Mouse (Mus musculus) olfactory bulb, adult 2 months (tissue): ENCODE results near the gene Mrc1. TPM values are rescaled to one million over a fixed set of nuclear protein-coding genes. Genes with fewer than 3 reads are reported as not detected.

Source experiments
- H3K27ac ChIP-seq: fragments of 200-500 bp; 2 replicates; pipeline ENCODE4 v1.5.1; 2012; ENCODE audit warnings: low read depth, low read length; ENCODE audit not compliant: insufficient read depth
- H3K4me1 ChIP-seq: fragments of 200-500 bp; 2 replicates; pipeline ENCODE4 v1.6.1; 2012; ENCODE audit warnings: low read length; ENCODE audit not compliant: control insufficient read depth, insufficient read depth
- H3K4me3 ChIP-seq: fragments of 200-500 bp; 2 replicates; pipeline ENCODE4 v1.5.1; 2012; ENCODE audit warnings: mild to moderate bottlenecking, low read depth, low read length, moderate library complexity; ENCODE audit not compliant: insufficient read depth
- CTCF ChIP-seq: fragments of 200-500 bp; IDR thresholded peaks from 2 replicates; pipeline ENCODE4 v1.5.1; 2012; ENCODE audit warnings: low read depth, mild to moderate bottlenecking, low read length, moderate library complexity; ENCODE audit not compliant: insufficient read depth
- POLR2A ChIP-seq: fragments of 200-500 bp; IDR thresholded peaks from 2 replicates; pipeline ENCODE4 v1.6.1; 2012; ENCODE audit warnings: mild to moderate bottlenecking, low read depth, low read length, moderate library complexity; ENCODE audit not compliant: insufficient read depth
- WGBS: fragments of 180-500 bp; shearing (Covaris S2); methylation state at CpG from one replicate; pipeline ENCODE4 v1.1.7; 2018; 5-methylcytosine and 5-hydroxymethylcytosine counted together
- polyA plus RNA-seq: library from polyadenylated mRNA; stranded (reverse); fragments of >200 nt; gene quantifications from 2 replicates; pipeline ENCODE4 v1.2.4, GENCODE M21; 2012; ENCODE audit warnings: low replicate concordance; ENCODE audit not compliant: missing spikeins, insufficient read depth, insufficient read length

Mrc1 gene
- polyA plus RNA-seq, 1 experiment = not detected

- TF ChIP-seq CTCF (no peak), POLR2A (no peak)
- 97% methylated on average over 5 of the region's 5 CpGs for WGBS
- H3K4me1 ChIP-seq = no peaks in the 10 kb centered on the region
Observed at GRCm38 (mm10) chr2:14235319-14235718, 6.1 kb downstream of the Mrc1 start.

GRCm38 (mm10) chr2:14236920-14237319 lies 7.7 kb downstream of the Mrc1 start:
- WGBS = 94% methylated on average over 4 of the region's 4 CpGs
- H3K4me3 ChIP-seq = no peak overlapping the region
- no peak overlapping the region for H3K27ac ChIP-seq
- no peak for TF ChIP-seq POLR2A
- TF ChIP-seq CTCF = no peak
- no peaks in the 10 kb centered on the region for H3K4me1 ChIP-seq

More at GRCm38 (mm10) chr2:14235319-14235718, 6.1 kb downstream of the Mrc1 start:
- Histone ChIP-seq H3K4me3 (no peak overlapping the region), H3K27ac (no peak overlapping the region)

GRCm38 (mm10) chr2:14237723-14238122 lies 8.5 kb downstream of the Mrc1 start:
- H3K4me3 ChIP-seq = no peak overlapping the region
- TF ChIP-seq POLR2A (no peak), CTCF (no peak)
- no peak overlapping the region for H3K27ac ChIP-seq
- no peaks in the 10 kb centered on the region for H3K4me1 ChIP-seq
- WGBS = 35% methylated on average over 4 of the region's 4 CpGs

- Histone ChIP-seq H3K4me1 (no peaks in the 10 kb centered on the region), H3K4me3 (no peak overlapping the region), H3K27ac (no peak overlapping the region)
- TF ChIP-seq CTCF (no peak), POLR2A (no peak)
- 83% methylated on average over 5 of the region's 5 CpGs for WGBS
Observed at GRCm38 (mm10) chr2:14239151-14239550, 10.0 kb downstream of the Mrc1 start.

GRCm38 (mm10) chr2:14244157-14244556 lies 15.0 kb downstream of the Mrc1 start:
- H3K4me1 ChIP-seq = no peaks in the 10 kb centered on the region
- H3K4me3 ChIP-seq = no peak overlapping the region
- no peak overlapping the region for H3K27ac ChIP-seq
- TF ChIP-seq CTCF (no peak), POLR2A (no peak)
- 88% methylated on average over 5 of the region's 5 CpGs for WGBS

- TF ChIP-seq CTCF = no peak
- no peak for TF ChIP-seq POLR2A
- H3K4me1 ChIP-seq = no peaks in the 10 kb centered on the region
- no peak overlapping the region for H3K4me3 ChIP-seq
- 85% methylated on average over 2 of the region's 2 CpGs for WGBS
- no peak overlapping the region for H3K27ac ChIP-seq
Observed at GRCm38 (mm10) chr2:14244668-14245067, 15.5 kb downstream of the Mrc1 start.

- 77% methylated on average over 3 of the region's 3 CpGs for WGBS
- Histone ChIP-seq H3K4me1 (no peaks in the 10 kb centered on the region), H3K27ac (no peak overlapping the region), H3K4me3 (no peak overlapping the region)
- TF ChIP-seq POLR2A = no peak
- no peak for TF ChIP-seq CTCF
Observed at GRCm38 (mm10) chr2:14249839-14250564, 20.8 kb downstream of the Mrc1 start.

- no peak for TF ChIP-seq POLR2A
- no peak for TF ChIP-seq CTCF
- Histone ChIP-seq H3K27ac (no peak overlapping the region), H3K4me3 (no peak overlapping the region), H3K4me1 (no peaks in the 10 kb centered on the region)
- 74% methylated on average over 3 of the region's 3 CpGs for WGBS
Observed at GRCm38 (mm10) chr2:14251938-14252337, 22.7 kb downstream of the Mrc1 start.

- H3K4me1 ChIP-seq = no peaks in the 10 kb centered on the region
- H3K27ac ChIP-seq = no peak overlapping the region
- H3K4me3 ChIP-seq = no peak overlapping the region
- no peak for TF ChIP-seq POLR2A
- no peak for TF ChIP-seq CTCF
Observed at GRCm38 (mm10) chr2:14258345-14258850, 29.2 kb downstream of the Mrc1 start.
